Mouse (Mus musculus) midbrain, embryonic 15.5 days (tissue): ENCODE data around the gene Agfg2. TPM values are rescaled to one million over a fixed set of nuclear protein-coding genes. Genes with fewer than 3 reads are reported as not detected.
A peak's percentile ranks its signal among the peaks of the same experiment; 100 is the strongest.

Experiments used
- ATAC-seq: fragments of 200-750 bp; cut with Nextera tagmentation; replicated peaks from 2 replicates; pipeline ENCODE4 v1.8.0; 2017; ENCODE audit warnings: moderate TSS enrichment
- H3K27ac ChIP-seq: fragments of 300-500 bp; sonication (generic); 2 replicates; pipeline ENCODE4 v1.5.1; 2015; ENCODE audit warnings: mild to moderate bottlenecking, inconsistent platforms
- H3K27me3 ChIP-seq: fragments of 300-500 bp; sonication (generic); replicated peaks from 2 replicates; pipeline ENCODE4 v1.6.1; 2015; ENCODE audit warnings: inconsistent platforms
- H3K36me3 ChIP-seq: fragments of 300-500 bp; sonication (generic); replicated peaks from 2 replicates; pipeline ENCODE4 v1.6.1; 2015; ENCODE audit warnings: inconsistent platforms
- H3K4me1 ChIP-seq: fragments of 300-500 bp; sonication (generic); 2 replicates; pipeline ENCODE4 v1.6.1; 2015; ENCODE audit warnings: inconsistent platforms
- H3K4me2 ChIP-seq: fragments of 300-500 bp; sonication (generic); 2 replicates; pipeline ENCODE4 v1.6.1; 2015; ENCODE audit warnings: inconsistent platforms, mild to moderate bottlenecking, moderate library complexity
- H3K4me3 ChIP-seq: fragments of 300-500 bp; sonication (generic); 2 replicates; pipeline ENCODE4 v1.5.1; 2015; ENCODE audit warnings: mild to moderate bottlenecking, inconsistent platforms
- H3K9ac ChIP-seq: fragments of 300-500 bp; sonication (generic); 2 replicates; pipeline ENCODE4 v1.6.1; 2015; ENCODE audit warnings: mild to moderate bottlenecking, inconsistent platforms
- H3K9me3 ChIP-seq: fragments of 300-500 bp; sonication (generic); 2 replicates; pipeline ENCODE4 v1.6.1; 2016; ENCODE audit warnings: inconsistent platforms
- WGBS: fragments of 180-500 bp; shearing (Covaris S2); methylation state at CpG from one replicate; pipeline ENCODE4 v1.1.7; 2015; ENCODE audit warnings: mixed read lengths; 5-methylcytosine and 5-hydroxymethylcytosine counted together
- polyA plus RNA-seq: library from polyadenylated mRNA; unstranded; fragments of >200 nt; fragmentation: Nextera tagmentation; extraction: Ambion mirVana; gene quantifications from 2 replicates; pipeline ENCODE4 v1.2.1, GENCODE M21; 2015

Agfg2 gene
- polyA plus RNA-seq, 1 experiment from 2014 or later = 18.3 TPM

DNA sequence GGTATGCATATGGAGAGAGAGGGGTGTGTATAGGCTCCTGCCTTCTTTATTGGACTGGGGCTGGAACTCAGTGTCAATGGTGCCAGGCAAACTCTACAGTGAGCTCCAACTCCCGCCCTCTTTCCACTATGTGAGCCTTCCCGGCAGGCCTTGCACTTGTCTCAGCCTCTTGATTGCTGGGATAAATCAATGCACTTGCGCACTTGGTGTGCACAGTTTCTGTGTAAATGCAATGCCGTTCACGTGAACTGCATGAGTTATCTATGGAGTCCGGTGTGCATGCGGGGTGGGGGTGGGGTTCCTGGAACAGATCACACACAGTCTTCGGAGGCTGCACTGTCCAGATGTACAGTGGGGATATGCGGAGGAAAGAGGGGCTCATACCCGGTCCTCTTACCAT lies 31.2 kb downstream of the Agfg2 start:
- no peak for ATAC-seq
- no peaks in the 10 kb centered on the region for H3K27me3 ChIP-seq
- peaks cover 24% of the 10 kb centered on the region for H3K4me1 ChIP-seq
- H3K4me2 ChIP-seq = no peak overlapping the region
- WGBS = 89% methylated on average over 10 of the region's 10 CpGs
- no peak overlapping the region for H3K27ac ChIP-seq
- no peak overlapping the region for H3K4me3 ChIP-seq
- H3K9me3 ChIP-seq = no peaks in the 10 kb centered on the region
- H3K36me3 ChIP-seq = peaks cover 3% of the 10 kb centered on the region; the same call in 1 of the 2 replicates
- H3K9ac ChIP-seq = no peak overlapping the region

DNA sequence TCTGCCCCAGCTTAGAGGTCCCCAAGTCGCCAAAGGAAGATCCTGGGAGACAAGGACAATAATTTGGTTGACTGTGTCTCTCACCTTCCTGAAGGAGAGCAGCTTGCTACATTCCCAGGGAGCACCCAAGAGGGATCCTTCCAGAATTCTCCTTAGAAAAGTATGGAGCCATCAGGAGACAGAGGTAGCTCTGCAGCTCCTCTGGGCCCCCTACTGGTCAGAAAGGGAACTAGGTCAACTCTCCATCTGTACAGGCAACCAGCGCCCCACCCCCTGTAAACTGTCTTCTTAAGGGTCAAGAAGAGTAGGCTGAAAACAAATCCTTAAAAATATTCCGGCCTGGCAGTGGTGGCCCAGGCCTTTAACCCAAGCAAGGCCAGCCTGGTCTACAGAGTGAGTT lies 32.1 kb downstream of the Agfg2 start:
- Histone ChIP-seq H3K4me1 (peaks cover 28% of the 10 kb centered on the region), H3K36me3 (peaks cover 3% of the 10 kb centered on the region; the same call in 1 of the 2 replicates), H3K4me3 (no peak overlapping the region), H3K9ac (no peak overlapping the region), H3K27ac (no peak overlapping the region), H3K9me3 (no peaks in the 10 kb centered on the region), H3K4me2 (no peak overlapping the region), H3K27me3 (no peaks in the 10 kb centered on the region)
- 21% methylated on average over 3 of the region's 3 CpGs for WGBS
- no peak for ATAC-seq

DNA sequence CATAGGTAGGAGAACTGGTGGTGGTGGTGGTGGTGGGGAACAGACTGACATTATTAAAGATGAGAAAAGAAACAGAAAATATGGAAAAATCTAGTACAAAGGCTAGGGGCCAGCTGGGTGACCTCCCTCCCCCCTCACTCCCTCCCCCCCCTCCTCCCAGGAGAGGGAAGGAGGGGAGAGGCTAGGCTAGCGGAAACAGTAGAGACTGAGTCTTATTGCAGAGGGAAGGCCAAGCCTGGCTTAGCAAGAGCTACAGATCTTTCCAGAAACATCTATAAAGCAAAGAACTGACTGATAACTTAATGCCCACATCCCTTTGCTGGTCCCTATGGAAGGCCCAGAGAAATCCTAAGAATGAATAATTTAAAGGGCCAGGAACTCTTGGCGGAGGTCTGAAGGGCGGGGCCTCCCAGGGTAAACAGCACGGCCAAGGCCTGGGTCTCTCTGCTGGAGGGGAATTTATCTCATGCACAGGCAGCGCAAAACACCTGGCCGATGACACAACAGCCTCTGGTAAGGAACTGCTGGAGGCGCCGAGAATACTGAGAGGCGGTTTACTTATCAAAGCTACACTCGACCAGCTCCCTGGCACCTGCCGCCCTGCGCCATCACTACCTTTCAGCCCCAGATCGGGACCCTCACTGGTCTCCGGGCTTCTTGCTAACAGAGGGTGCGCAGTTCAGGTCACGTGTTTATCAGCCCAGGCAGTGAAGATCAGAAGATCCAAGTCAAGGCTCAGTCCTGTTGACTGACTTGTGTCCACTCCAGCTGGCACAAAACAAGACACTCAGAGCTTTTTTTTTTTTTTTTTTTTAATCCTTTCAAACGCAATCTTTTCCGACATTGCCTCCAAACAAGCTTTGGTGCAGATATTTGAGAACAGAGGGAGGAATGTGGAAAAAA lies 34.6 kb downstream of the Agfg2 start:
- peaks cover 19% of the 10 kb centered on the region for H3K27me3 ChIP-seq
- H3K4me1 ChIP-seq = peaks cover 27% of the 10 kb centered on the region
- H3K9me3 ChIP-seq = no peaks in the 10 kb centered on the region
- no peak overlapping the region for H3K9ac ChIP-seq
- ATAC-seq = no peak
- H3K36me3 ChIP-seq = no peaks in the 10 kb centered on the region; the same call in 1 of the 2 replicates
- 13% methylated on average over 18 of the region's 18 CpGs for WGBS
- 0 out of 2 replicates have a peak overlapping the region, but pooled peaks have one; percentile 5 for H3K27ac ChIP-seq
- peak overlapping the region; percentile 23 for H3K4me2 ChIP-seq
- no peak overlapping the region for H3K4me3 ChIP-seq

DNA sequence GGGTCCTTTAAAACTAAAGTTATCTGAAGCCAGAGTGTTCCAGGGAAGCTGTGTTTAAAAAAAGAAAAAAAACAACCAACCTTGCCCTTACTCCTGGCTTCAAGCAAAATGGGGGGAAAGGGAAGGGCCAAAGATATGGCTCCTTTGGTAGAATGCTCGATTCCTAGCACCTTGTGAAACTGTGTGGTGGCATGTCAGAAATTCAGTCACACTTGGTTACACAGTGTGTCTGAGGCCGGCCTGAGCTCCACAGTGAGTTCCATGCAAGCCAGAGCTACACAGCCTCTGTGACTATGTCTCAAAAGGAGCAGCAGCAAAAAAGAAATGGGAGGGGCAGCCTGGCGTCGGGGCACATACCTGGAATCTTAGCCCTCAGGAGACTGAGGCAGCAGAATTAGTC lies 35.3 kb downstream of the Agfg2 start:
- peaks cover 24% of the 10 kb centered on the region for H3K27me3 ChIP-seq
- 23% methylated on average over 4 of the region's 4 CpGs for WGBS
- no peaks in the 10 kb centered on the region; the same call in 1 of the 2 replicates for H3K36me3 ChIP-seq
- peaks cover 28% of the 10 kb centered on the region for H3K4me1 ChIP-seq
- no peak overlapping the region for H3K4me3 ChIP-seq
- H3K4me2 ChIP-seq = no peak overlapping the region
- no peak overlapping the region for H3K9ac ChIP-seq
- ATAC-seq = no peak
- no peaks in the 10 kb centered on the region for H3K9me3 ChIP-seq
- 0 out of 2 replicates have a peak overlapping the region, but pooled peaks have one; percentile 5 for H3K27ac ChIP-seq

DNA sequence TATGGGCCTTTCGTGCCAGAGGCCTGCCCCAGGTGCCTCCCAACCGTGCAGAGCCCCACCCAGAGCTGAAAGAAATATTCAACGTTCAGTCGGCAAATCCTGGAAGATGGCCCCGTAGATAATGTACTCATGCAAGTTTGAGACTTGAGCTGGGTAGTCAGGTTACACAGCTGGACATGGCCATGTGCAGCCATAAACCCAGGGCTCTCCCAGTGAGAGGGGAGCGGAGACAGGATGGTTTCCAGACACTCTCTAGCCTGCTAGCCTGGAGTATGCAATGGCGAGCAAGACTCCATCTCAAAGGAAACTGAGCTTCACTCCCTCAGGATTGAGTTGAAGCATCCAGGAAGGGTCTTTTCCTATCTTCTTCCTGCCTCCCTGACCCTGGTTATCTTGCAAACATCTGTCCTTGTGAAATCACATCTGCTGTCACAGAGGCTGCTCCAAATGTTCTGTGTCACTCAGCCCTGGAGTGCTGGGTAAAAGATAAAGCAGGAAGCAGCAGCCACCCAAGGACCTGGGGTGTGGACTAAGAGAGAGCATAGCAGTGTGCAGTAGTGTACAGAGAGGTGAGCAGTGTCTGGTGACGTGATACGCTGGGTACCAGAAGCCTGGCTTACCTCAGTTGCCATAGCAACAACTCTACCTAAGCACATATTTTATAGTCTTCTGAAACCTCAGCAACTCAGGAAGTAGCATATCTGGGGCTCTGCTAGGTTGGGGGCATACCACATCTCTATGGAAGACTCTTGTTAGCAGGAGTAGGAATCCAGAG lies 36.5 kb downstream of the Agfg2 start:
- 70% methylated on average over 9 of the region's 9 CpGs for WGBS
- H3K36me3 ChIP-seq = no peaks in the 10 kb centered on the region; the same call in 1 of the 2 replicates
- H3K9ac ChIP-seq = no peak overlapping the region
- H3K27me3 ChIP-seq = peaks cover 35% of the 10 kb centered on the region
- H3K4me3 ChIP-seq = no peak overlapping the region
- 0 out of 2 replicates have a peak overlapping the region, but pooled peaks have one; percentile 17 for H3K27ac ChIP-seq
- no peak overlapping the region for H3K4me2 ChIP-seq
- H3K4me1 ChIP-seq = peaks cover 28% of the 10 kb centered on the region
- peak; percentile 74; the same call in 1 of the 2 replicates for ATAC-seq
- H3K9me3 ChIP-seq = no peaks in the 10 kb centered on the region

DNA sequence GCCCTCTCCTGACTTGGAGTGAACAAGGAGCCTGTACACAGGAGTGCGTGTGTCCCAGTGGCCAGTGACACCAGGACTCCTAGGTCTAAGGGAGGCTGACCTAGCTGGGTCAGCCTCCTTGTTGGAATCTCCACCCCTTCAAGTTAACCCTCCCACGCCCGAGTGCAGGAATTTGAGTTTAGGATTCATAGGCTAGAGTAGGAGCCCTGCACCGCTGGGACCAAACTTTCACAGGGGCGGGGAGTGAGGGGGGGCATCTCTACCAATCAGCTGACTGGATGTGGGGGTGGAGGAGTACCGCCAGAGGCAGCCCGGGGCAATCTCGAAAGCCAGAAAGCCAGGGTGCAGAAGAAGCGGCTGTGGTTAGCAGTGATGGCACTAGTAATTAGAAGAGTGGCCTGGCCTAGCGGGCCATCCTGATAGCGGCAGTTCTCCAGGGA lies 38.9 kb downstream of the Agfg2 start, which contains the start of gene Irs3:
Irs3 (minus strand) TSS at position 63 of the 440 bp plus-strand sequence.
- H3K27me3 ChIP-seq = peaks cover 35% of the 10 kb centered on the region
- 23% methylated on average over 11 of the region's 11 CpGs for WGBS
- H3K9ac ChIP-seq = no peak within 1 kb of the TSS
- H3K4me2 ChIP-seq = peak within 1 kb of the TSS; percentile 37
- peaks cover 7% of the 10 kb centered on the region; the same call in 1 of the 2 replicates for H3K36me3 ChIP-seq
- no peaks in the 10 kb centered on the region for H3K9me3 ChIP-seq
- H3K4me3 ChIP-seq = peak within 1 kb of the TSS; percentile 19
- ATAC-seq = no peak
- H3K4me1 ChIP-seq = peaks cover 25% of the 10 kb centered on the region
- H3K27ac ChIP-seq = no peak within 1 kb of the TSS

DNA sequence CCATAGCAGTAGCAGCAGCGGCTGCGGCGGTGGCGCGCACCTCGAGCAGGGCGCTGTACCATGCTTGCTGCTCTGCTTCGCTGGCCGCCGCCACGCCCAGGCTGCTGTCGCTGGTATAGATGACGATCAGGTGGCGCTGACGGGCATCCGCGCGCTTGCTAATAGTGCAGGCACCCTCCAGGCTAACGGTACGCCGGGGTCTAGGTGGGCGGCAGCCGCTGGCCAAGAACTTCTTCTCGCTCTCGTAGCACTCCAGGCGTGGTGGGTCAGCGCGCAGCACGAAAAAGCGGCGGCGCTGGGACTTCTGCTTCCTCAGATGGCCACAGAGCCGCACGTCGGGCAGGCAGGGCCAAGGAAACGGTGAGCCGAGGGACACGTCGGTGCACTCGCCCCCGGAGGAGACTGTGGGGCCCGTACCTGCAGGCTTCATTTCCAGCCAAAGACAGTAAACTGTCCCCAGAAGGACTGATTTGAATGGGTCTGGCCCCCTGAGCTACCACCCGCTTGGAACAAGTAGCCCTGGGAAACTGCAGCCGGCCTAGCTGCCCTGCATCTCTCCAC lies 39.4 kb downstream of the Agfg2 start:
- Histone ChIP-seq H3K4me2 (peak overlapping the region; percentile 37), H3K4me3 (peak overlapping the region; percentile 19), H3K4me1 (peaks cover 22% of the 10 kb centered on the region), H3K9me3 (no peaks in the 10 kb centered on the region), H3K36me3 (peaks cover 12% of the 10 kb centered on the region; the same call in 1 of the 2 replicates), H3K27me3 (peaks cover 35% of the 10 kb centered on the region), H3K27ac (no peak overlapping the region), H3K9ac (no peak overlapping the region)
- no peak for ATAC-seq
- 3% methylated on average over 44 of the region's 44 CpGs for WGBS

DNA sequence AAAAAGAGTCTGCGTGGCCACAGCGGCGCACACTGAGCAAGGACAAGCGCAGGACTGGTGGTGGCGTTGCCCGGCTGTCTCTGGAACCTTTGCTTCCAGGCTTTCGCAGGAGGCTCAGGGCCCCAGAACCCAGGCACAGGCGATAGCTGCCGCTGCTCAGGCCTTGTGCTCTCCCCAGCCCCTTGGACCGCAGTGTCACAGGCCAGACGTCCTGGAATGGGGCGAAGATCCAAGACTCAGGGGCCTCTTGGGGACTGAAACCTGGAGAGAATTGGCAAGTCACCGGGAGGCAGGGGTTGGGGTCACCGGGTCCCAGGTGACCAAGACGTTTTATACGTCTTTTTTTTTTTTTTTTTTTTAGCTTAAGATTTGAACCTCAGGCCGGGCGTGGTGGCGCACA lies 40.0 kb downstream of the Agfg2 start:
- Histone ChIP-seq H3K4me1 (peaks cover 15% of the 10 kb centered on the region), H3K36me3 (peaks cover 19% of the 10 kb centered on the region; the same call in 1 of the 2 replicates), H3K4me3 (no peak overlapping the region), H3K27ac (no peak overlapping the region), H3K4me2 (no peak overlapping the region), H3K9me3 (no peaks in the 10 kb centered on the region), H3K9ac (no peak overlapping the region; the same call in 1 of the 2 replicates), H3K27me3 (peaks cover 35% of the 10 kb centered on the region)
- no peak for ATAC-seq
- WGBS = 43% methylated on average over 19 of the region's 19 CpGs

DNA sequence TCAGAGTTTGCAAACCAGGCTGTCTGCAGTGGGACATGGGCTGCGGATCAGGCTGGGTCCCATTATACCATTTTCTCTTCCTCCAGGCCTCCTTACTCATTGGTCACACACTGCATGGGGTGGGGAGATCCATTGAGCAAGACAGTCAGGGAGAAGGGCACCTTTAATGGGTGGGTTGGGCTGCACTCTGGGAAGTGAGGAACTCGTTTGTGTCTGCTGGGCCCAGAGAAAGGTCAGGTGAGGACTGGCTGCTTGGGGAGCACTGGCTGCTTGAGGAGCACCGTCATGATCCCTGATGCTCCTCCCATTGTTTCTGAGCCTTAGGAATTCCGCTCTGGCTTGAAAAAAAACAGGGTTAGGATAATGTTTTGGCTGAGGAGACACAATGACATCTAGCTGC lies 41.6 kb downstream of the Agfg2 start:
- H3K36me3 ChIP-seq = peaks cover 29% of the 10 kb centered on the region; the same call in 1 of the 2 replicates

DNA sequence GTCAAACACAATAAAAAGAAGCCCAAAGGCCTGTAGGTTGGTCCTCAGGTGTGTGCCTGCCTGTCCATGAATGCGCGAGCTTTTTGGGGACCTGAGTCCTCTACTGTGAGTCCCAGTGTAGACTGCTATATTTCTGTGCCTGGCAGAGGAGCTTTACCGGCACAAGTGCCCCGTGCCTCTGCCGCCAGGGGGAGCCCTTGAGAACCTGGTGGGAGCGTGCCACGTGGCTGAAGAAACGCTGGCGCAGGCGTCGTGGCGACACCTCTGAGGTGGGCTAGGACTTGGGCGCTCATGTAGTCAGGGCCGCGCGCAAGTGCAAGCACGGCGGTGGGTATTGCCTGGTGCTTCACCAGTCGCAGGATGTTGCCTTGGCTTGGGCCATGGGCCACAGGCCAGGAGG lies 43.5 kb downstream of the Agfg2 start, which contains the start of gene Sap25:
Sap25 (plus strand) TSS at position 281 of the 400 bp plus-strand sequence.
- Histone ChIP-seq H3K27ac (no peak within 1 kb of the TSS), H3K9me3 (no peaks in the 10 kb centered on the region), H3K9ac (no peak within 1 kb of the TSS), H3K4me2 (no peak within 1 kb of the TSS), H3K36me3 (peaks cover 40% of the 10 kb centered on the region; the same call in 1 of the 2 replicates), H3K4me3 (no peak within 1 kb of the TSS), H3K27me3 (peaks cover 28% of the 10 kb centered on the region), H3K4me1 (peaks cover 5% of the 10 kb centered on the region; the same call in 1 of the 2 replicates)
- no peak for ATAC-seq
- 88% methylated on average over 19 of the region's 19 CpGs for WGBS

More for the DNA sequence above, 41.6 kb downstream of the Agfg2 start:
- Histone ChIP-seq H3K9ac (no peak overlapping the region), H3K4me1 (peaks cover 5% of the 10 kb centered on the region; the same call in 1 of the 2 replicates), H3K9me3 (no peaks in the 10 kb centered on the region), H3K27me3 (peaks cover 35% of the 10 kb centered on the region), H3K4me3 (no peak overlapping the region), H3K4me2 (no peak overlapping the region), H3K27ac (no peak overlapping the region)
- ATAC-seq = no peak
- WGBS = 54% methylated on average over 4 of the region's 4 CpGs

DNA sequence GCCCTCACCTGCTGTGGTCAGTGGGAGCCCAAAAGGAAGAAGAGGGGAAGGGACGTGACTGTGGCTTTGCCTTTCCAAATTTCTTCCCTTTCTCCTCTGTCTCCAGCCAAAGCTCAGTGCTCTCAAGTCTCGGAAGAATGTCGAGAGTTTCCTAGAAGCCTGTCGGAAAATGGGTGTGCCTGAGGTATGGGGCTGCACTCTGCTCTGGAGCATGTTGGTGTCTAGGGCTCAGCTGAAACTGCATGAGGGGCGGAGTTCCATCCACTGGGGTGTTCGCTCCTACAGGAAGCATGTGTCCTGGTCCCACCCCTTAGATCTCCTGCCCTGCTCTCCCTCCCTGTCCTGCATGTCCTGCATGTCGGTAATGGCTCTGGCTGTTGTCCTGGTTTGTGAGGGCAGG lies 45.1 kb downstream of the Agfg2 start:
- 82% methylated on average over 7 of the region's 7 CpGs for WGBS
- Histone ChIP-seq H3K36me3 (peaks cover 49% of the 10 kb centered on the region; the same call in 1 of the 2 replicates), H3K9ac (no peak overlapping the region), H3K4me2 (no peak overlapping the region), H3K27ac (no peak overlapping the region), H3K9me3 (no peaks in the 10 kb centered on the region), H3K27me3 (peaks cover 13% of the 10 kb centered on the region), H3K4me1 (no peaks in the 10 kb centered on the region), H3K4me3 (no peak overlapping the region)
- ATAC-seq = no peak
